Mouse (Mus musculus): ENCODE data around the gene Amacr.

Amacr gene

GRCm38 (mm10) chr15:10981377-10982063, at the start of gene Amacr:
Amacr (plus strand) TSS chr15:10981756.
- peak; percentile 97 for DNase-seq (ENCODE audit: extremely low spot score, low spot score)

GRCm38 (mm10) chr15:10933930-10934329, 47.6 kb upstream of the Amacr start:
- DNase-seq (ENCODE audit: extremely low spot score, low spot score) = no peak

- DNase-seq (ENCODE audit: extremely low spot score, low spot score) = peak; percentile 14
Measured at GRCm38 (mm10) chr15:10940148-10941108, 41.1 kb upstream of the Amacr start.

GRCm38 (mm10) chr15:10941901-10942300, 39.7 kb upstream of the Amacr start:
- peak; percentile 3 for DNase-seq (ENCODE audit: extremely low spot score, low spot score)

- DNase-seq (ENCODE audit: extremely low spot score, low spot score) = no peak
Measured at GRCm38 (mm10) chr15:10947852-10948251, 33.7 kb upstream of the Amacr start.

GRCm38 (mm10) chr15:10951951-10952759, 29.4 kb upstream of the Amacr start, which contains the start of gene C1qtnf3:
C1qtnf3 (plus strand) TSS chr15:10952332.
- DNase-seq (ENCODE audit: extremely low spot score, low spot score) = peak; percentile 40

GRCm38 (mm10) chr15:10952760-10953305, 28.7 kb upstream of the Amacr start:
- peak; percentile 29 for DNase-seq (ENCODE audit: extremely low spot score, low spot score)

GRCm38 (mm10) chr15:10953465-10953864, 28.1 kb upstream of the Amacr start:
- no peak for DNase-seq (ENCODE audit: extremely low spot score, low spot score)

GRCm38 (mm10) chr15:10954381-10955016, 27.1 kb upstream of the Amacr start:
- no peak for DNase-seq (ENCODE audit: extremely low spot score, low spot score)

- no peak for DNase-seq (ENCODE audit: extremely low spot score, low spot score)
Measured at GRCm38 (mm10) chr15:10955156-10955555, 26.4 kb upstream of the Amacr start.

- DNase-seq (ENCODE audit: extremely low spot score, low spot score) = no peak
Measured at GRCm38 (mm10) chr15:10956706-10957105, 24.9 kb upstream of the Amacr start.

- DNase-seq (ENCODE audit: extremely low spot score, low spot score) = no peak
Measured at GRCm38 (mm10) chr15:10959277-10960026, 22.1 kb upstream of the Amacr start.

- no peak for DNase-seq (ENCODE audit: extremely low spot score, low spot score)
Measured at GRCm38 (mm10) chr15:10960267-10960666, 21.3 kb upstream of the Amacr start.

GRCm38 (mm10) chr15:10962601-10963000, 19.0 kb upstream of the Amacr start:
- no peak for DNase-seq (ENCODE audit: extremely low spot score, low spot score)

GRCm38 (mm10) chr15:10969439-10969838, 12.1 kb upstream of the Amacr start:
- DNase-seq (ENCODE audit: extremely low spot score, low spot score) = no peak

- DNase-seq (ENCODE audit: extremely low spot score, low spot score) = no peak
Measured at GRCm38 (mm10) chr15:10970777-10971176, 10.8 kb upstream of the Amacr start.

- no peak for DNase-seq (ENCODE audit: extremely low spot score, low spot score)
Measured at GRCm38 (mm10) chr15:10977151-10977550, 4.4 kb upstream of the Amacr start.

GRCm38 (mm10) chr15:10980712-10981111, 844 bp upstream of the Amacr start:
- no peak for DNase-seq (ENCODE audit: extremely low spot score, low spot score)

GRCm38 (mm10) chr15:10982064-10982435, 494 bp downstream of the Amacr start:
- DNase-seq (ENCODE audit: extremely low spot score, low spot score) = no peak

GRCm38 (mm10) chr15:10985756-10986155, 4.2 kb downstream of the Amacr start:
- DNase-seq (ENCODE audit: extremely low spot score, low spot score) = no peak

All from neural tube, embryonic 10.5 days (tissue).